Mouse (Mus musculus) myocyte (in vitro differentiated cells): Measurements from ENCODE around the gene Apol10a. TPM values are rescaled to one million over a fixed set of nuclear protein-coding genes. Genes with fewer than 3 reads are reported as not detected.
"Not testable (repeated sequence)": the region's sequence is repeated elsewhere in the genome, so short reads cannot be mapped to it uniquely, and the experiment has no call there.

Experiments used
- H3K27me3 ChIP-seq: one replicate; pipeline ENCODE4 v1.6.1; 2011; ENCODE audit not compliant: control insufficient read depth, insufficient read depth, insufficient read length
- H3K36me3 ChIP-seq: one replicate; pipeline ENCODE4 v1.6.1; 2011; ENCODE audit not compliant: control insufficient read depth, insufficient read depth
- H3K4me2 ChIP-seq: one replicate; pipeline ENCODE4 v1.6.1; 2011; ENCODE audit warnings: low read depth, control low read depth
- H3K4me3 ChIP-seq: one replicate; pipeline ENCODE4 v1.5.1; 2011; ENCODE audit warnings: mild to moderate bottlenecking, control low read depth, moderate library complexity
- H3K79me2 ChIP-seq: one replicate; pipeline ENCODE4 v1.6.1; 2011; ENCODE audit not compliant: control insufficient read depth, insufficient read depth
- H3ac ChIP-seq: one replicate; pipeline ENCODE4 v1.6.1; 2011; ENCODE audit not compliant: control insufficient read depth, insufficient read length
- CEBPB ChIP-seq: IDR thresholded peaks from 2 replicates; pipeline ENCODE4 v1.6.1; 2011; ENCODE audit warnings: mild to moderate bottlenecking, moderate library complexity; ENCODE audit not compliant: poor library complexity, insufficient read depth, severe bottlenecking
- E2F4 ChIP-seq: IDR thresholded peaks from one replicate; pipeline ENCODE4 v1.6.1; 2011; ENCODE audit warnings: mild to moderate bottlenecking, control low read depth, moderate library complexity; ENCODE audit not compliant: insufficient read depth
- MAX ChIP-seq: IDR thresholded peaks from one replicate; pipeline ENCODE4 v1.6.1; 2011; ENCODE audit warnings: low read depth, mild to moderate bottlenecking, control low read depth
- MYOD1 ChIP-seq, 3 experiments: IDR thresholded peaks; one replicate each; pipeline ENCODE4 v1.6.1; 2011; ENCODE audit warnings: control low read depth in 2 of 3, low read depth in 2 of 3, mild to moderate bottlenecking in 2 of 3, moderate library complexity in 1 of 3; ENCODE audit not compliant: insufficient read length in 2 of 3, control insufficient read depth in 1 of 3
- MYOG ChIP-seq, 3 experiments: IDR thresholded peaks; one replicate each; pipeline ENCODE4 v1.6.1; 2011; ENCODE audit warnings: control low read depth in 2 of 3, low read depth in 2 of 3, mild to moderate bottlenecking in 2 of 3; ENCODE audit not compliant: insufficient read length in 2 of 3, control insufficient read depth in 1 of 3, insufficient read depth in 1 of 3
- POLR2A ChIP-seq: IDR thresholded peaks from one replicate; pipeline ENCODE4 v1.6.1; 2011; ENCODE audit warnings: low read depth, mild to moderate bottlenecking, control low read depth, moderate library complexity; ENCODE audit not compliant: insufficient read length
- POLR2AphosphoS2 ChIP-seq: IDR thresholded peaks from one replicate; pipeline ENCODE4 v1.6.1; 2011; ENCODE audit warnings: low read depth, control low read depth; ENCODE audit not compliant: insufficient read length
- REST ChIP-seq: IDR thresholded peaks from one replicate; pipeline ENCODE4 v1.6.1; 2011; ENCODE audit warnings: mild to moderate bottlenecking, control low read depth, moderate library complexity; ENCODE audit not compliant: insufficient read depth, insufficient read length
- SRF ChIP-seq: IDR thresholded peaks from one replicate; pipeline ENCODE4 v1.6.1; 2011; ENCODE audit warnings: low read depth; ENCODE audit not compliant: control insufficient read depth, insufficient read length
- TCF12 ChIP-seq: IDR thresholded peaks from one replicate; pipeline ENCODE4 v1.6.1; 2011; ENCODE audit warnings: mild to moderate bottlenecking, control low read depth; ENCODE audit not compliant: poor library complexity, insufficient read depth, severe bottlenecking
- TCF3 ChIP-seq: IDR thresholded peaks from one replicate; pipeline ENCODE4 v1.6.1; 2011; ENCODE audit warnings: low read depth, control low read depth; ENCODE audit not compliant: insufficient read length
- USF1 ChIP-seq: IDR thresholded peaks from one replicate; pipeline ENCODE4 v1.6.1; 2011; ENCODE audit warnings: low read depth, mild to moderate bottlenecking, control low read depth, moderate library complexity
- polyA plus RNA-seq: library from polyadenylated mRNA; unstranded; fragments of >200 nt; fragmentation: generic; extraction: Trizol; gene quantifications from one replicate; pipeline ENCODE4 v1.2.1, GENCODE M21; 2012; ENCODE audit warnings: missing spikeins

The Apol10a gene
- polyA plus RNA-seq: not detected

GRCm38 (mm10) chr15:77476693-77477092 is at the start of gene Apol10a:
Gene Apol10a (plus strand): TSS chr15:77477047.
- not testable (repeated sequence) for H3K27me3 ChIP-seq, H3K79me2 ChIP-seq

GRCm38 (mm10) chr15:77428690-77429448 is 48.0 kb upstream of the Apol10a start:
- not testable (repeated sequence) for H3K27me3 ChIP-seq, H3K4me2 ChIP-seq, H3K4me3 ChIP-seq, H3K79me2 ChIP-seq, H3ac ChIP-seq, H3K36me3 ChIP-seq

More at GRCm38 (mm10) chr15:77476693-77477092, at the start of gene Apol10a:
- not testable (repeated sequence) for H3K4me2 ChIP-seq, H3K4me3 ChIP-seq, H3ac ChIP-seq, H3K36me3 ChIP-seq

- peaks cover 22% of the 10 kb centered on the region for H3K27me3 ChIP-seq
- H3K36me3 ChIP-seq, H3K4me3 ChIP-seq, H3K79me2 ChIP-seq, H3K4me2 ChIP-seq, H3ac ChIP-seq: not testable (repeated sequence)
These were observed 32.1 kb upstream of the Apol10a start for GRCm38 (mm10) chr15:77444746-77445145.

- H3K79me2 ChIP-seq, H3ac ChIP-seq, H3K4me3 ChIP-seq, H3K36me3 ChIP-seq, H3K4me2 ChIP-seq: not testable (repeated sequence)
- H3K27me3 ChIP-seq: peaks cover 22% of the 10 kb centered on the region
These were observed 31.2 kb upstream of the Apol10a start for GRCm38 (mm10) chr15:77445668-77446067.

- not testable (repeated sequence) for H3K4me3 ChIP-seq, H3K36me3 ChIP-seq, H3K4me2 ChIP-seq, H3K79me2 ChIP-seq, H3ac ChIP-seq
- peaks cover 13% of the 10 kb centered on the region for H3K27me3 ChIP-seq
These were observed 29.5 kb upstream of the Apol10a start, which contains the start of gene Apol7b for GRCm38 (mm10) chr15:77447392-77447791. Gene Apol7b (minus strand): TSS chr15:77447492.

GRCm38 (mm10) chr15:77449927-77450326 is 26.9 kb upstream of the Apol10a start:
- not testable (repeated sequence) for H3K4me2 ChIP-seq, H3K79me2 ChIP-seq, H3K4me3 ChIP-seq, H3K27me3 ChIP-seq, H3ac ChIP-seq, H3K36me3 ChIP-seq

- not testable (repeated sequence) for H3K4me2 ChIP-seq, H3K79me2 ChIP-seq, H3K27me3 ChIP-seq, H3ac ChIP-seq, H3K36me3 ChIP-seq, H3K4me3 ChIP-seq
These were observed 2.0 kb upstream of the Apol10a start for GRCm38 (mm10) chr15:77474699-77475390.

- TF ChIP-seq USF1 (no peak), E2F4 (no peak), TCF3 (no peak), CEBPB (no peak), POLR2A (no peak), MYOD1 (IDR thresholded peaks at IDR 0.05; ENCODE audit: control insufficient read depth in 1 of 3, insufficient read length in 2 of 3, low read depth in 2 of 3) (no peak), MAX (no peak), SRF (no peak), POLR2AphosphoS2 (no peak), TCF12 (no peak), MYOG (IDR thresholded peaks at IDR 0.05; ENCODE audit: control insufficient read depth in 1 of 3, insufficient read depth in 1 of 3, insufficient read length in 2 of 3, low read depth in 2 of 3) (no peak), REST (no peak)
- Histone ChIP-seq H3K36me3 (no peaks in the 10 kb centered on the region), H3K27me3 (no peaks in the 10 kb centered on the region), H3ac (no peak overlapping the region), H3K4me2 (no peak overlapping the region), H3K4me3 (no peak overlapping the region), H3K79me2 (no peaks in the 10 kb centered on the region)
These were observed 5.4 kb downstream of the Apol10a start for GRCm38 (mm10) chr15:77482140-77482794.

- H3K36me3 ChIP-seq, H3ac ChIP-seq, H3K79me2 ChIP-seq, H3K4me2 ChIP-seq, H3K27me3 ChIP-seq, H3K4me3 ChIP-seq: not testable (repeated sequence)
These were observed 16.3 kb downstream of the Apol10a start for GRCm38 (mm10) chr15:77493181-77493580.
